Mouse (Mus musculus): Measurements from ENCODE around the gene Ncbp2. TPM values are rescaled to one million over a fixed set of nuclear protein-coding genes. Genes with fewer than 3 reads are reported as not detected.

Gene Ncbp2
- polyA plus RNA-seq, 1 experiment = 137 TPM

DNA sequence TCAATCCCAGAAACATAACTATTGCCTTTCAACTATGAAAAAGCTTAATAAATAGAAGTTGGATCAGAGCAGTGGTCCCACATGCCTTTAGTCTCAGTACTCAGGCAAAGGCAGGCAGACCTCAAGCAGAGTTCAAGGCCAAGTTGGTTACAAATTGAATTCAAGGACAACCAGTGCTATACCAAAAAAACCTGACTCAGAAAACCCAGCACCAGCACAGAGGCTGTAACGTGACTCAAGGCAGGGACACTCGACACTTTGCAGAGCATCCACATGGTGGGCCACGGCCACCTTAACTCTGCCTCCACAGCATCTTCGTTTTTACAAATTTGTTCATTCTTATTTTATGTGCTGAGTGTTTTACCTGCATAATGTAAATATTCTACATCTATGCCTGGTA, 26.9 kb downstream of the Ncbp2 start:
- no peak for TF ChIP-seq GATA1 (IDR thresholded peaks at IDR 0.05; ENCODE audit: low read length)

DNA sequence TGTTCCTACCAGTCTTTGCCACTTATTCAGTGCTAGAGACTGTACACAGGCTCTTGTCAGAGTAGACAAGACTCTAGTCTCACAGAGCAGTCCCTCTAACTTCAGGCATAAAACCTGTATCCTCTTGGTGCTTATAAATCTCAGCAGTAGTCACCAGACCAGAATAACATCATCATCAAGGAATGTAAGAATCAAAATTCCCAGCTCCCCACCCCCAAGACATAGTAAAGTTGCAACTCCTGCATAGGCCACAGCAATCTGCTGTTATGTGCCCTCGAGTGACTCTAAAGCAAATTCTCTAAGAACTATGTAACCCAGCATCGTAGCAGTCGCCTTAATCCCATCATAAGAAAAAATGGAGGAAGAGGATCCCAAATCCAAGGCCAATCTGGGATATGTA, 31.2 kb downstream of the Ncbp2 start:
- no peak for TF ChIP-seq GATA1 (IDR thresholded peaks at IDR 0.05; ENCODE audit: low read length)

DNA sequence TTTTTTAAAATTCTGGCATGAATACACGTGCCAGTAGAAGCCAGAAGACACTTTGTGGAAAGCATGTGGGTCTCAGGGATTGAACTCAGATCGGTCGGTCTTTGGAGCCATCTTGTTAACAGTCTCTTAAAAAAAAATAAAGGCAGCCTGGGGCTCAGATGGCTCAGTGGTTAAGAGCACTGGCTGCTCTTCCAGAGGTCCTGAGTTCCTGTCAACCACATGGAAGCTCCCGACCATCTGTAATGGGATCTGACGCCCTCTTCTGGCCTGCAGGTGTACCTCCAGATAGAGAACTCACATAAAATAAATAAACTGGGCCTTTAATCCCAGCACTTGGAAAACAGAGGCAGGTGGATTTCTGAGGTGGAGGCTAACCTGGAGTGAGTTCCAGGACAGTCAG, 32.6 kb downstream of the Ncbp2 start:
- no peak for TF ChIP-seq GATA1 (IDR thresholded peaks at IDR 0.05; ENCODE audit: low read length)

DNA sequence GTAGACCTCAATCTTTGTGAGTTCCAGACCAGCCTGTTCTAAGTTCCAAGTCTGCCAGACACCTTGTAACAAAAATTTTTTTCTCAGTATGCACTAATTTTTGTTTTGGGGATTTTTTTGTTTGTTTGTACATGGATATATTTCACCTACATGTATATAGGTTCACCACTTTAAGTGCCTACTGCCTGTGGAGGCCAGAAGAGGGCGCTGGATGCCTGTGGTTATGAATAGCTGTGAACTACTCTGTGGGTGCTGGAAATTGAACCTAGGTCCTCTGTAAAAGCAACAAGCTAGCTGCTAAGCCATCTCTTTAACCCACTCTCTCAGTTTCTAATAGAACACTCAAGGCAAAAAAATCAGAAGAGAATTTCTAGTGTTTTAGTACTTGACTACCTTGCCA, 43.7 kb downstream of the Ncbp2 start:
- TF ChIP-seq GATA1 (IDR thresholded peaks at IDR 0.05; ENCODE audit: low read length) = no peak

DNA sequence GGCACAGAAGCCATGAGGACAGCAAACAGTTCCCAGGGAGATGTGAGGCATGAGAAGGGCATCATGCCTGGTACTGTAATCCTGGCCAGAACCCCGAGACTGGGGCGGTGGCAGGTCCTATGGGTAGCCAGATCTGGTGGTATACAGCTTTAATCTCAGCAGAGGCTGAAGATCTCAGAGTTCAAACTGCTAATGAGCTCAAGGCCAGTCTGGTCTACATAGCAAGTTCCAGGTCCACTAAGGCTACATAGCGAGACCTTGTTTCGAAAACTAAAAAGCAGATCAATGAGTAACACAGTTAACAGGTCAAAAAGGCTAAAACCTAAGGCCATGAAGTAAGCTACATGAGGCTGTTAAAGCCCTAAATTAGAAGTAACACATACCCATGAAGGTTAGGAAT, 44.9 kb downstream of the Ncbp2 start:
- TF ChIP-seq GATA1 (IDR thresholded peaks at IDR 0.05; ENCODE audit: low read length) = no peak

DNA sequence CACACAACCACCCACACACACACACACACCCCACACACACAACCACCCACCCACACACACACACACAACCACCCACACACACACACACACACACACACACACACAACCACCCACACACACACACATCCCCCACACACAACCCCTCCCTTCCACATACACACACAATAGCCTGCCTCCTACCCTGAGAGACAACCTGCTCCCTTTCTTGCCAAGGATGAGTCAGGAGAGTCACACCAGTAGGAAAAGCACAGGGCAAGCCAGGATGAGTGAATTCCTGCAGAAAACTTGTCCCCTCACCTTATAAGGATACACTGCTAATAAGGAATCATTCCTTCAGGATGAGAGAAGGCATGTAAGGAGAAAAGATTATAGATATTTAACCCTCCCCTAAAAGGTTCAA, 45.6 kb downstream of the Ncbp2 start:
- no peak for TF ChIP-seq GATA1 (IDR thresholded peaks at IDR 0.05; ENCODE audit: low read length)

DNA sequence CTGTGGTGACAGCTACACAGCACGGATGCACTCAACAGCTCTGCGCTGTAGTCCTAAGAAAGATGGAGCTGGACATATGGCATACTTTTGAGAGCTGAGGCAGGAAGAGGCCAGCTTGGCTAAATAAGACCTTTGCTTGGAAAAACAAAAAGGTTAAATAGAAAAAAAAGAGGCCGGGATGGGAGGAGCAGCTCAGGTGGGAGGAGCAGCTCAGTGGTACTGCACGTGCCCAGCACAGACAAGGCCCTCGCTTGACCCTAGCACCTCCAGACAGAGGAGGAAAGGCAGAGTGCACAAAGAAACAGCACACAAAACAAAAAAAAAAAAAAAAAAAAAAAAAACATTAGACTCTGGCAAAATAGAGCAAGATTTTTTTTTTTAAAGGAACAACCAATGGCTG, 48.1 kb downstream of the Ncbp2 start:
- TF ChIP-seq GATA1 (IDR thresholded peaks at IDR 0.05; ENCODE audit: low read length) = no peak

DNA sequence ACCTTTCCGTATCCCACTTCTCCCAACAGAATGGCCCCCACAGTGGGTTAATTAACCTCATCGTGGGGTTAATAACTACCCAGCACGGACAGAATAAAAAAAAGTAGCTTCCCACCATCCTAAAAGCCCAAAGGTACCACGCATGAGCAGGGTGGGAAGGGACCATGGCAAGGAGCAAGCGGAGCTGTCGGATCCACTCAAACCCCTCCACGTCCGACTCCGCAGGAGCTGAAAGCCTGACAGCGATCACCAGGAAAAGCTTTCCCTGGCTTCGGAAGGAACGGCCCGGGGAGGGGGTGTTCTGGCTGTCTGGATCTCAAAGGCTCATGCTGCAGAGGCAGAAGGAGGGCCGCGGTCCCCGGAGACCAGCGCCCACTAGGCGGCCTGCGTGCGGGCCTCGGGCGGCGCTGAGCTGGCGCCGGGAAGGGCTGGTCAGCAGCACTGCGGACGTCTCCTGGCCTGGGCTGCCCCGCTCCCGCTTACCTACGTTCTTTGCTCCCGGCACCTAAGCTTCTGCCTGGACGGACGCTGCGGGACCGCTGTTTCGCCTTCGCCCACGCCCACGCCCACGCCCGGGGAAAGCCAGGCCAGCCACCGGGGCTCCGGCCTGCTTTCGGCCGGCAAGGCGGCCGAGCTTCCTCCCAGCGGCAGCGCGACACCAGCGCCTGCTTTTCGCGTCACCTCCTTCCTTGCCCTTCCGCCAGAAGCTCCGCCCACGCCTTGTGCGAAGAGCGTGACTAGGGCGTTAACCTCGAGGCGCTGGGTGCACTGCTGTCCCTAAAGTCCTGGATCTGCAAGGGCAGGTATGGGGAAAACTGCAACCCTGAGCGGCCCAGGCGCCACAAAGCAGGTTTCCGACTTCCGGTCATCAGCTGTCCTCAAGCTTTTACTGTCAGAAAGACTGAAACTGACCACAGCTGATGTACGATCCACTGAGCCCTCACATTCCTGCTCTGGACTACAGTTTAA, 54.5 kb downstream of the Ncbp2 start, which contains the start of gene Senp5:
Gene Senp5, minus strand, starts transcription at position 779 of the 969 bp plus-strand sequence.
- no peak for TF ChIP-seq GATA1 (IDR thresholded peaks at IDR 0.05; ENCODE audit: low read length)

DNA sequence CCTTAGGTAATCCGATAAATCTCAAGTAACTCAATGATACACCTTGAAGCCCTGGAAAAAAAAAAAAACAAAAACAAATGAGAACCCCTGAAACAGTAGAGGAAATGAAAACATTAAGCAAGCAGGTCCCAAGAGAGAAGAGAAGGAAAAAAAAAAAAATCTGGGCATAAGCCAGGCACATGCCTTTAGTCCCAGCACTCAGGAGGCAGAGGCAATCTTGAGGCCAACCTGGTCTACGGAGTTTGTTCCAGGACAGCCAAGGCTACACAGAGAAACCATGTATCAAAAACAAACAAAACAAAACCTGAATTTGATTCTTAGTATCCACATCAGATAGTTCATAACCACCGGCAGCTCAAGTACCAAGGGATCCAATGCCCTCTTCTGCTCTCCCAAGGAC, 56.4 kb downstream of the Ncbp2 start:
- no peak for TF ChIP-seq GATA1 (IDR thresholded peaks at IDR 0.05; ENCODE audit: low read length)

DNA sequence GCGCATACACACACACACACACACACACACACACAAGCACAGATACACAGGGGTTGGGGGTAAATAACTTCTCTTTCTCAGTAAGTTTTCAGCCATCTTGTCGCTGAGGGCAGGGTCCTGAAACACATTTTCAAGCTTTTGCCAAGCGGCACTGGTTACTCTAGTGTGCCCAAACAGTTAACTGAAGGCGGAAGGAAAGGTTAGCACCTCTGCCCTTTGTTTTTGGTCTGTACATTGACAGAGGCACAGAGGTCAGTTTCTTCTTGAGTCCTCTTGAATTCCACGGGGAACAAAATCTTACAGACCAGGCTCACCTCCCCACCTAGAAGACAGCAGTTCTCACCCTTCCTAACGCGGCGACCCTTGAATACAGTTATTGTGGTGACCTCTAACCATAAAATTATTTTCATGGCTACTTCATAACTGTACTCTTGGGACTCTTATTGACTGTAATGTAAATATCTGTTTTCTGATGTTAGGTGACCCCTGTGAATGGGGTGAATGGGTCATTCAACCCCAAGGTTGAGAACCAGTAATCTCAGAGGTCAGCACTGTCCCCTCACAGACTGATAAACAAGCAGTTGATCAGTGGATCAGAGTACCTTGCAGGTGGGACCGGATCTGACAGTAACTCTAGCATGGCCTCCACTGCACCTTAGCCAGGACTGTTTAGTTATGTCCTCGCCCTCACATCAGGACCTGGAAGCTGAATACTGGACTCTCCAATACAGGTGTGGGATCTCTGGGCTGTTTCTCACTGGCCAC, 60.4 kb downstream of the Ncbp2 start:
- TF ChIP-seq GATA1 (IDR thresholded peaks at IDR 0.05; ENCODE audit: low read length) = no peak

DNA sequence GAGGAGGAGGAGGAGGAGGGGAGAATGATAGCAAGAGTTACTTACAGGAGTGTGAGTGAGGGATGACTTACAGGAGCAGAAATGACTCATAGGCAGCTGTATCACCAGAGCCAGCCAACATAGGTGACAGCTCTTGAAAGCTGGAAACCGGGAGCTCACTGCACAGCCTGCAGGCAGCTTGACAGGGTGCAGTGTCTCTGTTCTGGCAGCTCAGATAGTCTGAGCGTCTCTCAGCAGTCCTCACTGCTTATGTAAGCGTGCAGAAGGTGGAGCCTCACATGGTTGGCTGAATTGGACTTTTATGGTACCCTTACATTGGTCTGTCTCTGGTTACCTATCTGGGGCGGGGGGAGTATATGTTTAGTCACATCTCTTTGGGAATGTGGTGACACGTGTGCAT, 61.6 kb downstream of the Ncbp2 start:
- no peak for TF ChIP-seq GATA1 (IDR thresholded peaks at IDR 0.05; ENCODE audit: low read length)

DNA sequence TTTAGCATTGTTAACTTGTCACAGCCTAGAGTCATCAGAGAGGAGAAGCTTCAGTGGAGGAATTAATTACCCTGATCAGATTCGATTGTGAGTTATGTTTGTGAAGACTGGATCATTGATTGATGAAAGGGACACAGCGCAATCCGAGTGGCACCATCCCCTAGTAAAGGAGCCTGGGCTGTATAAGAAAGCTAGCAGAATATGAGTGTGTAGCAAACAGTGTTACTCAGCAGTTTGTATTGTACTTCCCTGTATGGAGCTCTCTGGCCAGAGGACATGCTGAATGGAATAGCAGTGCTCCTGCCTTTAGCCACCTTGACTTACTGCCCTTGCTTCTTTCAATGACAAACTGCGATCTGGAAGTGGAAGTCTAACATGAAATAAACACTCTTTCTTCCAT, 62.0 kb downstream of the Ncbp2 start:
- no peak for TF ChIP-seq GATA1 (IDR thresholded peaks at IDR 0.05; ENCODE audit: low read length)

Other genes starting within 250 kb of the Ncbp2 start
- not detected in 2 replicates for gene Meltf, start 69.7 kb upstream of the Ncbp2 start, polyA plus RNA-seq (2012)
- gene Pigz, start 14.7 kb upstream of the Ncbp2 start, polyA plus RNA-seq (2012) = not detected in 2 replicates
- gene 0610012G03Rik, start within 50 bp of the Ncbp2 start, polyA plus RNA-seq (2012) = 65.4 and 75.8 TPM in 2 replicates
- 2.8 and 4.3 TPM in 2 replicates for gene Senp5, start 54.8 kb downstream of the Ncbp2 start, polyA plus RNA-seq (2012)
- 29.8 and 41.3 TPM in 2 replicates for gene Pak2, start 130.8 kb downstream of the Ncbp2 start, polyA plus RNA-seq (2012)
- gene Pigx, start 151.2 kb downstream of the Ncbp2 start, polyA plus RNA-seq (2012) = 14.8 and 21.0 TPM in 2 replicates
- 2.2 and 3.8 TPM in 2 replicates for gene Cep19, start 151.3 kb downstream of the Ncbp2 start, polyA plus RNA-seq (2012)
- gene Nrros, start 217.1 kb downstream of the Ncbp2 start, polyA plus RNA-seq (2012) = 70.3 and 74.8 TPM in 2 replicates
- gene Bex6, start 231.3 kb downstream of the Ncbp2 start, polyA plus RNA-seq (2012) = not detected in 2 replicates

Measured in G1E-ER4 (cell line).